In genomic region chr7:96220647-96221046, GRCm38 (mm10) we compare ENCODE assay signal across 18 mouse cellular contexts.
"Had no signal": no experiment of that assay in that cellular context is flagged by ENCODE, and none has a peak within 500 bp of the region (broad histone marks: within the 10 kb centered on the region; RNA-seq: fewer than 3 reads in every experiment).

No protein-coding gene starts in this region.

- H3K27ac ChIP-seq: midbrain, embryonic 12.5 days; neural tube, embryonic 13.5 days; neural tube, embryonic 15.5 days had no signal

- H3K9ac ChIP-seq: lung, embryonic 14.5 days; midbrain, embryonic 12.5 days; neural tube, embryonic 13.5 days; neural tube, embryonic 15.5 days had no signal

- H3K4me3 ChIP-seq: midbrain, embryonic 12.5 days; myocyte; neural tube, embryonic 13.5 days; neural tube, embryonic 15.5 days had no signal

- H3K9me3 ChIP-seq: midbrain, embryonic 12.5 days; neural tube, embryonic 13.5 days; neural tube, embryonic 15.5 days had no signal

- DNase-seq: lung, adult 18-20 months; lung, embryonic 14.5 days; lung, postnatal 10 days; lung, postnatal 4 days; midbrain, embryonic 14.5 days; retina, postnatal 1 day; right cerebral cortex, adult 18-20 months; right cerebral cortex, postnatal 25 days; right cerebral cortex, postnatal 4 days; spleen, adult 18-20 months; thymus, adult 18-20 months; thymus, postnatal 14 days; thymus, postnatal 36 days had no signal

- H3K4me1 ChIP-seq: neural tube, embryonic 13.5 days; neural tube, embryonic 15.5 days had no signal

- H3K4me2 ChIP-seq: lung, embryonic 14.5 days; midbrain, embryonic 12.5 days; neural tube, embryonic 13.5 days; neural tube, embryonic 15.5 days had no signal

- H3K27me3 ChIP-seq: midbrain, embryonic 12.5 days; neural tube, embryonic 13.5 days; neural tube, embryonic 15.5 days had no signal

- H3K36me3 ChIP-seq: midbrain, embryonic 12.5 days; neural tube, embryonic 13.5 days; neural tube, embryonic 15.5 days had no signal

- ATAC-seq: midbrain, embryonic 16.5 days had no signal
